Mouse (Mus musculus) thymus, adult 2 months (tissue): ENCODE results near the gene Ttc7.

Experiments used
- CTCF ChIP-seq: fragments of 200-500 bp; IDR thresholded peaks from 2 replicates; pipeline ENCODE4 v1.5.1; 2012; ENCODE audit warnings: mild to moderate bottlenecking, control low read depth, low read length, moderate library complexity, borderline replicate concordance; ENCODE audit not compliant: control insufficient read depth, poor library complexity, insufficient read depth; ENCODE audit errors: extremely low read depth
- POLR2A ChIP-seq: fragments of 200-500 bp; IDR thresholded peaks from 2 replicates; pipeline ENCODE4 v1.6.1; 2012; ENCODE audit warnings: mild to moderate bottlenecking, low read length, control low read depth, moderate library complexity; ENCODE audit not compliant: control insufficient read depth, poor library complexity, insufficient read depth; ENCODE audit errors: extremely low read depth

GRCm38 (mm10) chr17:87349069-87349468, 66.4 kb downstream of the Ttc7 start:
- no peak for TF ChIP-seq CTCF
- TF ChIP-seq POLR2A = no peak
